Mouse (Mus musculus) erythroblast, embryonic 14.5 days (primary cell): ENCODE measurements around the gene Ttll9. TPM values are rescaled to one million over a fixed set of nuclear protein-coding genes. Genes with fewer than 3 reads are reported as not detected.

ENCODE experiments used
- H3K27me3 ChIP-seq: 2 replicates; pipeline ENCODE4 v1.6.1; 2012; ENCODE audit warnings: inconsistent platforms; ENCODE audit not compliant: control insufficient read depth
- H3K36me3 ChIP-seq: 2 replicates; pipeline ENCODE4 v1.6.1; 2012; ENCODE audit warnings: mild to moderate bottlenecking, inconsistent platforms; ENCODE audit not compliant: control insufficient read depth
- H3K4me1 ChIP-seq: 2 replicates; pipeline ENCODE4 v1.6.1; 2012; ENCODE audit warnings: inconsistent platforms; ENCODE audit not compliant: control insufficient read depth
- H3K4me3 ChIP-seq: replicated peaks from 2 replicates; pipeline ENCODE3; 2012; ENCODE audit warnings: moderate library complexity, mild to moderate bottlenecking, inconsistent platforms
- H3K9me3 ChIP-seq: 2 replicates; pipeline ENCODE4 v1.6.1; 2012; ENCODE audit warnings: low read length, inconsistent platforms, mixed read lengths; ENCODE audit not compliant: control insufficient read depth
- GATA1 ChIP-seq: IDR thresholded peaks from 2 replicates; pipeline ENCODE4 v1.6.1; 2012; ENCODE audit warnings: low read length, inconsistent platforms, mixed read lengths
- TAL1 ChIP-seq: IDR thresholded peaks from 3 replicates; pipeline ENCODE4 v1.6.1; 2012; ENCODE audit warnings: low read length, inconsistent platforms, mixed read lengths
- polyA plus RNA-seq: library from polyadenylated mRNA; stranded (reverse); fragments of >175 nt; gene quantifications from 2 replicates; pipeline ENCODE4 v1.2.3, GENCODE M21; 2012

Ttll9 gene
- polyA plus RNA-seq, 1 experiment, result not detected

GRCm38 (mm10) chr2:153051537-153051936 lies 89.3 kb downstream of the Ttll9 start:
- no peaks in the 10 kb centered on the region for H3K36me3 ChIP-seq
- peaks cover 29% of the 10 kb centered on the region for H3K27me3 ChIP-seq
- no peaks in the 10 kb centered on the region for H3K4me1 ChIP-seq

GRCm38 (mm10) chr2:153052700-153053351 lies 90.5 kb downstream of the Ttll9 start:
- Histone ChIP-seq H3K27me3 (peaks cover 29% of the 10 kb centered on the region), H3K36me3 (no peaks in the 10 kb centered on the region), H3K4me1 (no peaks in the 10 kb centered on the region), H3K9me3 (no peaks in the 10 kb centered on the region), H3K4me3 (no peak overlapping the region)
- no peak for TF ChIP-seq TAL1
- TF ChIP-seq GATA1, result no peak

More at GRCm38 (mm10) chr2:153051537-153051936, 89.3 kb downstream of the Ttll9 start:
- no peaks in the 10 kb centered on the region for H3K9me3 ChIP-seq
- H3K4me3 ChIP-seq, result no peak overlapping the region
- TF ChIP-seq GATA1 (no peak), TAL1 (no peak)

GRCm38 (mm10) chr2:153053896-153054295 lies 91.6 kb downstream of the Ttll9 start:
- H3K27me3 ChIP-seq, result peaks cover 29% of the 10 kb centered on the region
- no peak overlapping the region for H3K4me3 ChIP-seq
- no peaks in the 10 kb centered on the region for H3K4me1 ChIP-seq
- H3K9me3 ChIP-seq, result no peaks in the 10 kb centered on the region
- TF ChIP-seq TAL1 (no peak), GATA1 (no peak)
- H3K36me3 ChIP-seq, result no peaks in the 10 kb centered on the region

DNA sequence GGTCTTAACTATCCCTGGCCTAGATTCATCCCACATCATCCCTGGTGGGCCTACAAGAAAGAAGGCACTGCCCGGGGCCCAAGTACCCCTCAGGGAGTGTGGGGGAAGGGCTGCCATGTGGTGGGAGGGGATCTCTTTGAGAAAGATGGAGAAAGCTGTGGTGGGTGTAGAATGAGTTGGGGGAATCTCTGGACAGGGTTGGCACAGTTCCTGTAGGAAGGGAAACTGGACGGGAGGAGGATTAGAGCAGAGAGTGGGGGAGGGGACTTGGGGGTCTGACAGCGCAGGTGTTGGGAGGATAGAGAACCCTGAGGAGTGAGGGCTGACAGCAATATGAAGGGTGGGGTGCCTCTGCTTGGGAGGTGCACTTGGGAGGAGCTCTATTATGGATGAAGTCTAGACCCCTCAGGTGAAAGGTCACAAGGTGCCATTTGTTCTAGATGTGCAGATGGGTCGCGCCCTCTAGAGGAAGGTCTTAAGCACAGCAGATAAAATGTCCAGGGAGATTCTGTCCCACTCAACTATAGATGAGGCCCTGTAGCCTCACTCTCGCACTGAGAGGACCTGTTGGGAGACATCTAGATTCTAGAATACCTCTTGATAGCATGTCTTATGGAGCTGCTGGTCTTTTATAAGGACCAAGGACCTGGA lies 93.1 kb downstream of the Ttll9 start:
- no peaks in the 10 kb centered on the region for H3K9me3 ChIP-seq
- peaks cover 29% of the 10 kb centered on the region for H3K27me3 ChIP-seq
- H3K4me1 ChIP-seq, result no peaks in the 10 kb centered on the region
- H3K4me3 ChIP-seq, result no peak overlapping the region
- TF ChIP-seq TAL1 (no peak), GATA1 (no peak)
- H3K36me3 ChIP-seq, result no peaks in the 10 kb centered on the region

Other genes with a start within 250 kb of the Ttll9 start
- gene Id1, start 226.2 kb upstream of the Ttll9 start, polyA plus RNA-seq, result 0.75 and 1.2 TPM in 2 replicates
- gene Cox4i2, start 208.3 kb upstream of the Ttll9 start, polyA plus RNA-seq, result not detected in 2 replicates
- gene Bcl2l1, start 130.8 kb upstream of the Ttll9 start, polyA plus RNA-seq, result 212 and 213 TPM in 2 replicates
- gene Tpx2, start 114.5 kb upstream of the Ttll9 start, polyA plus RNA-seq, result 4.9 and 5.7 TPM in 2 replicates
- not detected in 2 replicates for gene Mylk2, start 51.1 kb upstream of the Ttll9 start, polyA plus RNA-seq
- not detected in 2 replicates for gene Foxs1, start 29.3 kb upstream of the Ttll9 start, polyA plus RNA-seq
- not detected in 2 replicates for gene Dusp15, start 10.8 kb upstream of the Ttll9 start, polyA plus RNA-seq
- 1.2 and 1.4 TPM in 2 replicates for gene Pdrg1, start 52.9 kb downstream of the Ttll9 start, polyA plus RNA-seq
- not detected in 2 replicates for gene Xkr7, start 69.4 kb downstream of the Ttll9 start, polyA plus RNA-seq
- gene Ccm2l, start 103.5 kb downstream of the Ttll9 start, polyA plus RNA-seq, result 0.02 TPM in 1 of 2 replicates, not detected in the other
- 0.09 and 0.13 TPM in 2 replicates for gene Hck, start 146.0 kb downstream of the Ttll9 start, polyA plus RNA-seq
- 2.4 and 2.8 TPM in 2 replicates for gene Tm9sf4, start 198.8 kb downstream of the Ttll9 start, polyA plus RNA-seq